Mouse (Mus musculus) MEL (cell line): ENCODE measurements at regions not wholly inside any gene's neighbourhood (a gene's known extent, or its start where the extent isn't known, plus 50 kb on each side); places are given as distances from the start of the nearest gene placed in this dataset.

Experiments
- CTCF ChIP-seq, 3 experiments: IDR thresholded peaks in 2 of 3; conservative IDR thresholded peaks in 1 of 3; 2 replicates each; pipeline ENCODE4 v1.5.1; 2011 to 2012; ENCODE audit warnings: low read length in 3 of 3, low read depth in 2 of 3, mild to moderate bottlenecking in 2 of 3, improper control_type of control experiment in 1 of 3, inconsistent platforms in 1 of 3, mixed read lengths in 1 of 3, moderate library complexity in 1 of 3; ENCODE audit not compliant: control insufficient read depth in 1 of 3, insufficient read depth in 1 of 3, poor library complexity in 1 of 3, severe bottlenecking in 1 of 3
- ELF1 ChIP-seq: IDR thresholded peaks from 2 replicates; pipeline ENCODE4 v1.6.1; 2014; ENCODE audit warnings: low read depth, mild to moderate bottlenecking, inconsistent platforms, low read length, improper control_type of control experiment, moderate library complexity
- MAFK ChIP-seq: IDR thresholded peaks from 2 replicates; pipeline ENCODE4 v1.6.1; 2011; ENCODE audit warnings: low read depth, mild to moderate bottlenecking, low read length, improper control_type of control experiment, borderline replicate concordance
- MYB ChIP-seq: IDR thresholded peaks from 2 replicates; pipeline ENCODE4 v1.6.1; 2011; ENCODE audit warnings: mild to moderate bottlenecking, low read depth, low read length, improper control_type of control experiment
- POLR2A ChIP-seq, 2 experiments: IDR thresholded peaks; 2 replicates each; pipeline ENCODE4 v1.6.1; 2011 to 2012; ENCODE audit warnings: low read length in 2 of 2, mild to moderate bottlenecking in 2 of 2, control low read depth in 1 of 2, improper control_type of control experiment in 1 of 2, low read depth in 1 of 2, moderate library complexity in 1 of 2; ENCODE audit not compliant: control insufficient read depth in 1 of 2, insufficient read depth in 1 of 2, poor library complexity in 1 of 2
- TAL1 ChIP-seq: IDR thresholded peaks from 2 replicates; pipeline ENCODE4 v1.6.1; 2012; ENCODE audit warnings: mild to moderate bottlenecking, inconsistent platforms, low read length, moderate library complexity, mixed read lengths
- TCF12 ChIP-seq: IDR thresholded peaks from 2 replicates; pipeline ENCODE4 v1.6.1; 2014; ENCODE audit warnings: low read depth, mild to moderate bottlenecking, inconsistent platforms, low read length, improper control_type of control experiment, moderate library complexity
- USF1 ChIP-seq: IDR thresholded peaks from 2 replicates; pipeline ENCODE4 v1.6.1; 2014; ENCODE audit warnings: low read depth, mild to moderate bottlenecking, inconsistent platforms, low read length, improper control_type of control experiment, moderate library complexity

DNA sequence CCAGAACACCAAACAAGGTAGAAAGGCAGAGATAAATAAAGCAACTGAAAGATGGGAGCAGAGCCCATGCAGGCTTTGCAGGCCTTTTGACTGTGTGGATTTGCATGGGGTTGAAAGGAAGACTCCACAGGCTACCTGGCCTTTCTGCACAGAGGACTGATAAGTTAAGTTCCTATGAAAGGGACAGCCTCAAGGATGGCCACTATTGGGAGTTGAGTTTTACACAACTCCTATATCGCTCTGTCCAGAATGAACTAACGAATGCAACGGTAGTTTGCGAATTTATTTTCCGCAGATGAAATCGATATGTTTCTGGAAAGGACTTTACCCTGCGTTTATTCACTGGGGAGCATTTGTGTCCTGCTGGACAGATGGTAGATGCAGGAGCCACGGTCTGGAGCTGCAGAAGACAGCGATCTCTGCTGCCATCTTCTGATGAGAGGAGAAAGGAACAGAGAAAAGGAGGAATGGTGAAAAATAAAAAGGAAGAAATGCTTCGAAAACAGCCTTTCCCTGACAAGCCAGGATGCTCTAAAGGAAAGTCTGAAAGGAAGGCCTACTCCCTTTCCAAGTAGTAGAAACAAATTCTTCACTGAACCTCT lies 285.2 kb downstream of the Galc start:
- TF ChIP-seq TCF12 (no peak), TAL1 (no peak), MYB (no peak), ELF1 (no peak), CTCF (IDR thresholded peaks at IDR 0.05 in 2 of 3, conservative IDR thresholded peaks at IDR 0.05 in 1 of 3; ENCODE audit: control insufficient read depth in 1 of 3, insufficient read depth in 1 of 3, low read depth in 2 of 3, low read length in 3 of 3, poor library complexity in 1 of 3, severe bottlenecking in 1 of 3) (no peak), MAFK (no peak), USF1 (no peak), POLR2A (IDR thresholded peaks at IDR 0.05; ENCODE audit: control insufficient read depth in 1 of 2, insufficient read depth in 1 of 2, low read depth in 1 of 2, low read length in 2 of 2, poor library complexity in 1 of 2) (no peak)
